Mouse (Mus musculus) small intestine, adult 2 months (tissue): Measurements from ENCODE around the gene Fnip2. TPM values are rescaled to one million over a fixed set of nuclear protein-coding genes. Genes with fewer than 3 reads are reported as not detected.

Experiments used
- H3K27ac ChIP-seq: fragments of 200-500 bp; 2 replicates; pipeline ENCODE4 v1.5.1; 2012; ENCODE audit warnings: low read depth, low read length, control low read depth, inconsistent platforms; ENCODE audit not compliant: insufficient read depth
- H3K27me3 ChIP-seq: fragments of 200-500 bp; 2 replicates; pipeline ENCODE4 v1.6.1; 2012; ENCODE audit warnings: mild to moderate bottlenecking, moderate library complexity, low read length, inconsistent platforms; ENCODE audit not compliant: control insufficient read depth, insufficient read depth
- H3K36me3 ChIP-seq: fragments of 200-500 bp; 2 replicates; pipeline ENCODE4 v1.6.1; 2012; ENCODE audit warnings: mild to moderate bottlenecking, low read length, control low read depth, inconsistent platforms; ENCODE audit not compliant: control insufficient read depth, insufficient read depth
- H3K4me1 ChIP-seq: fragments of 200-500 bp; 2 replicates; pipeline ENCODE4 v1.6.1; 2012; ENCODE audit warnings: low read length, inconsistent platforms, mixed read lengths; ENCODE audit not compliant: control insufficient read depth, insufficient read depth, insufficient read length
- H3K4me3 ChIP-seq: fragments of 200-500 bp; 2 replicates; pipeline ENCODE4 v1.5.1; 2012; ENCODE audit warnings: low read depth, mild to moderate bottlenecking, control low read depth, inconsistent platforms, low read length, moderate library complexity
- CTCF ChIP-seq: fragments of 200-500 bp; IDR thresholded peaks from 2 replicates; pipeline ENCODE4 v1.5.1; 2012; ENCODE audit warnings: low read depth, mild to moderate bottlenecking, control low read depth, inconsistent platforms, low read length, moderate library complexity, mixed read lengths; ENCODE audit not compliant: insufficient replicate concordance, insufficient read length; ENCODE audit errors: extremely low read depth
- POLR2A ChIP-seq: fragments of 200-500 bp; IDR thresholded peaks from 2 replicates; pipeline ENCODE4 v1.6.1; 2012; ENCODE audit warnings: low read depth, mild to moderate bottlenecking, control low read depth, inconsistent platforms, low read length, moderate library complexity
- WGBS: fragments of 180-500 bp; shearing (Covaris S2); methylation state at CpG from one replicate; pipeline ENCODE4 v1.1.7; 2018; 5-methylcytosine and 5-hydroxymethylcytosine counted together
- polyA plus RNA-seq: library from polyadenylated mRNA; depleted of rRNA; stranded (reverse); fragments of >200 nt; gene quantifications from 2 replicates; pipeline ENCODE4 v1.2.3, GENCODE M21; 2012

The Fnip2 gene
- polyA plus RNA-seq, 1 experiment: 1.6 TPM

- Histone ChIP-seq H3K4me1 (no peaks in the 10 kb centered on the region), H3K27ac (no peak overlapping the region), H3K36me3 (no peaks in the 10 kb centered on the region), H3K4me3 (no peak overlapping the region), H3K27me3 (no peaks in the 10 kb centered on the region)
- TF ChIP-seq CTCF (no peak), POLR2A (no peak)
- WGBS: 75% methylated on average over 10 of the region's 10 CpGs
These were observed 15.6 kb downstream of the Fnip2 start for GRCm38 (mm10) chr3:79551826-79552552.

GRCm38 (mm10) chr3:79549751-79550393, 17.7 kb downstream of the Fnip2 start:
- H3K27me3 ChIP-seq: no peaks in the 10 kb centered on the region
- H3K27ac ChIP-seq: no peak overlapping the region
- 88% methylated on average over 8 of the region's 8 CpGs for WGBS
- no peaks in the 10 kb centered on the region for H3K36me3 ChIP-seq
- no peak for TF ChIP-seq POLR2A
- no peak for TF ChIP-seq CTCF
- H3K4me3 ChIP-seq: no peak overlapping the region
- H3K4me1 ChIP-seq: no peaks in the 10 kb centered on the region

GRCm38 (mm10) chr3:79548681-79549437, 18.7 kb downstream of the Fnip2 start:
- Histone ChIP-seq H3K4me1 (no peaks in the 10 kb centered on the region), H3K27me3 (no peaks in the 10 kb centered on the region), H3K27ac (no peak overlapping the region), H3K36me3 (no peaks in the 10 kb centered on the region), H3K4me3 (no peak overlapping the region)
- WGBS: 79% methylated on average over 17 of the region's 17 CpGs
- TF ChIP-seq CTCF (no peak), POLR2A (no peak)

- no peaks in the 10 kb centered on the region for H3K27me3 ChIP-seq
- H3K36me3 ChIP-seq: no peaks in the 10 kb centered on the region
- WGBS: 28% methylated on average over 6 of the region's 6 CpGs
- no peak overlapping the region for H3K4me3 ChIP-seq
- no peak for TF ChIP-seq POLR2A
- no peak for TF ChIP-seq CTCF
- H3K27ac ChIP-seq: no peak overlapping the region
- H3K4me1 ChIP-seq: peaks cover 3% of the 10 kb centered on the region; the same call in 1 of the 2 replicates
These were observed 25.0 kb downstream of the Fnip2 start for GRCm38 (mm10) chr3:79542585-79542984.

DNA sequence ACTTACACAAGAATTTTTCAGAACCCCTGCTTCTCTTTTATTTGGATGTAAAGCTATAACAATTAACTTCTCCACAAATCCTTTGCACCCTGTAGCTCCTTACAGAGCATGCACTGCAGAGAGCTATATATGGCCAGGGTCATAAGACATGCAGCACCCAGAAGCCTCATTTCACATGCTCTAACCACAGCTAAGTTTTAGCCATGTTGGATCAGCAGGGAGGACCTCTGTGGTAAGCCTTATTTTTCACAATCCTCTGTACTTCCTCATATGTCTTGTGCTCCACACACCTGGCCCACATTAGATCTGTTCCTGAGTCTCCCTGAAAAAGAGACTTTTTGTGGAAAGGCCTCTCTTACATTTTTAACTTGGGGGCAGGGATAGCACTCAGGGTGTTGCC, 27.9 kb downstream of the Fnip2 start:
- H3K4me3 ChIP-seq: no peak overlapping the region
- no peaks in the 10 kb centered on the region for H3K27me3 ChIP-seq
- H3K4me1 ChIP-seq: peaks cover 3% of the 10 kb centered on the region; the same call in 1 of the 2 replicates
- TF ChIP-seq POLR2A (no peak), CTCF (no peak)
- no peak overlapping the region for H3K27ac ChIP-seq
- no peaks in the 10 kb centered on the region for H3K36me3 ChIP-seq

DNA sequence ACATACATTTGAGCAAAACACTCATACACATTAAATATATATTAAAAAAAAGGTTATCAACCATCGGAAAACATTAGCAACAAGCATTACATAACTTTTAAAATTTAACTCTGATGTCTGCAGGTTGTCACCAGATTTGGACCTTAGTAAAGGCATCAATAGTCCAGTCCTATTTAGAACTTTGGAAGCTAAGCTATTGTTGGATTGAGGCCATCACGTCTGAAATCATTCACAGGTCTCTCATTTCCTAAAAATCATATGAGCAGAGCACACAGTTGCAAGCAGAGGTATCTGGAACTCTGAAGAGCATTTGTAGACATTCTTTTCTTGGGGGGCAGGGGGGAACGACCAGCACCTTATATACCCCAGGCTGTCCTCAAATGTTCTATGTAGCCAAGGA, 28.5 kb downstream of the Fnip2 start:
- no peak for TF ChIP-seq POLR2A
- no peak for TF ChIP-seq CTCF
- Histone ChIP-seq H3K4me1 (peaks cover 3% of the 10 kb centered on the region; the same call in 1 of the 2 replicates), H3K4me3 (no peak overlapping the region), H3K27ac (no peak overlapping the region), H3K36me3 (no peaks in the 10 kb centered on the region), H3K27me3 (no peaks in the 10 kb centered on the region)
- 78% methylated on average over 3 of the region's 3 CpGs for WGBS

DNA sequence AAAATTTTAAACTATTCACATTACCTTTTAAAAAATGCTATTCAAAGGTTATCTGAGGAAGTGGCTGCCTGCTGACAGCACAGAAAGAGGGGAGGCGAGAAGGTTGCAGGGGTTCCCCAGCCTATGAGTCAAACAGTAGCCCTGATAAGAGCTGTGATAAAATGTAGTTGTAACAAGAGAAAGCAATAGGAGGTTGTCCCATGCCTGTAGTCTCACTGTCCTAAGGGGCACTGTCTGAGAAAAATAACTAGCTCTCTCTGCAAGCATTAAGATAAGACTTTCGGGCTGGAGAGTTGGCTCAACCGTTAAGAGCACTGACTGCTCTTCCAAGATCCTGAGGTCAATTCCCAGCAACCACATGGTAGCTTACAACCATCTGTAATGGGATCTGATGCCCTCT, 29.3 kb downstream of the Fnip2 start:
- Histone ChIP-seq H3K4me3 (no peak overlapping the region), H3K27ac (no peak overlapping the region), H3K36me3 (no peaks in the 10 kb centered on the region), H3K4me1 (peaks cover 3% of the 10 kb centered on the region; the same call in 1 of the 2 replicates), H3K27me3 (no peaks in the 10 kb centered on the region)
- TF ChIP-seq POLR2A: no peak
- TF ChIP-seq CTCF: no peak
- 40% methylated on average over 3 of the region's 3 CpGs for WGBS
